Mouse (Mus musculus): ENCODE measurements at regions not wholly inside any gene's neighbourhood (a gene's known extent, or its start where the extent isn't known, plus 50 kb on each side); places are given as distances from the start of the nearest gene placed in this dataset.

DNA sequence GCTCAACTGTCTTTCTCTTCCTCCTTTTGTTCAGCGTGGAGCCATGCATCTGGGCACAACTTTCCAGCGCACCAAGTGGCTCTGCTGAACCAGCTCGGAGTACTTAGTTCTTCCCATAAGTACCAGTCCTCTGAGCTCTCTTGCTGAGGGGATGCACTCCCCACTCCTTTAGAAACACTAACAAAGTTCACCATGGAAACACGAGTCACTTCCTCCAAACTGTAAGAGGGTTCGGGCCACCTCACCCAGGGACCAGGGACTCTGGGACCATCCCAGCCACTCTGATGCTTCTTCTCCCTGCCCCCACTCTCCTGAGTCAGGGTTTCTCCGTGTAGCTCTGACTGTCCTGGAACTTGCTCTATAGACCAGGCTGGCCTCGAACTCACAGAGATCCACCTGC lies 107.0 kb upstream of the 1700021F07Rik start:
- no peak for DNase-seq (ENCODE audit: low spot score)
- ATAC-seq (ENCODE audit: insufficient read depth, low read depth): no peak
- TF ChIP-seq EP300 (IDR thresholded peaks at IDR 0.05; ENCODE audit: low read depth) (no peak), CTCF (IDR thresholded peaks at IDR 0.05; ENCODE audit: low read depth) (no peak)
- Histone ChIP-seq H3K27ac (ENCODE audit: low read depth) (no peak overlapping the region), H3K9me3 (replicated peaks; ENCODE audit: control insufficient read depth, low read length) (no peaks in the 10 kb centered on the region), H3K4me3 (ENCODE audit: low read depth, low read length) (no peak overlapping the region), H3K4me1 (ENCODE audit: control insufficient read depth, insufficient read depth) (no peaks in the 10 kb centered on the region), H3K9ac (replicated peaks; ENCODE audit: low read depth, low read length) (no peak overlapping the region), H3K4me2 (ENCODE audit: low read depth, low read length) (no peak overlapping the region), H3K36me3 (replicated peaks; ENCODE audit: control insufficient read depth, insufficient read depth, low read length) (no peaks in the 10 kb centered on the region), H3K27me3 (ENCODE audit: control insufficient read depth, insufficient read depth, low read length) (no peaks in the 10 kb centered on the region)
- 73% methylated on average over 6 of the region's 7 CpGs for WGBS

DNA sequence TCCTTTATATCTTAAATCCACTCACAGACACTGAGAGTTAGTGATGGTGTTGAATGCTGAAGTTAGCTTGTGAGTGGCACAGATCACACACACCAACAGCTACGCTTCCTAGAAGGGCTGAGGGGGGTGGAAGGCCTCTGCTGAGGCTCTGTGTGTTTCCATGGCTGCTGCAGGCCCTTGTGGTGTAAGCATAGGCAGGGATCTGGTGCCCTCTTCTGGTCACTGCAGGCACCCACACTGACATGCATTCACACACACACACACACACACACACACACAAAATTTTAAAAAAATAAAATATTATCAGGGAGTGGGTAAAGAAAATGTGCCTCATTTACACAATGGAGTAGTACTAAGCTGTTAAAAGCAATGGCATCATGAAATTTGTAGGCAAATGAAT lies 105.5 kb upstream of the 1700021F07Rik start:
- no peak for ATAC-seq (ENCODE audit: insufficient read depth, low read depth)
- TF ChIP-seq EP300 (IDR thresholded peaks at IDR 0.05; ENCODE audit: low read depth): no peak
- TF ChIP-seq CTCF (IDR thresholded peaks at IDR 0.05; ENCODE audit: low read depth): peak; percentile 28; the same call in 1 of the 2 replicates

DNA sequence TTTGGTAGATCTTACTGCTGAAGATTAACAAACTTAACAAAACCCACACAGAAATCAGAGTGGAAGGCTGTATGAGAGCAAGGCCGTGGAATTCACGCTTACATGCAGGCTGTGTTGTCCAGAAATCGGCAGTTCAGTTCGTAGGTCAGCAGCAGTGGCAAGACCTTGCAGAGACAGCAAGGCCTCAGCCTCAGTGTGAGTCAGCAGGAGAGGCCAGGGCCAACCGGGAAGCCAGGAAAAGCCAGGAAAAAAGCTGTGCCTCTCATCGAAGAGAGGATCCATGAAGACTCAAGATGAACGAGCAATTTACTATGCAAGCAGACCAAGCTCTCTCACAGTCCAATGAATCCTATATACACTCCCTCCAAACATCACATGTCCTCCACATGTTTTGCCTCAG lies 103.4 kb upstream of the 1700021F07Rik start:
- Histone ChIP-seq H3K36me3 (replicated peaks; ENCODE audit: control insufficient read depth, insufficient read depth, low read length) (no peaks in the 10 kb centered on the region), H3K4me3 (ENCODE audit: low read depth, low read length) (no peak overlapping the region), H3K27ac (ENCODE audit: low read depth) (no peak overlapping the region), H3K4me1 (ENCODE audit: control insufficient read depth, insufficient read depth) (no peaks in the 10 kb centered on the region), H3K9me3 (replicated peaks; ENCODE audit: control insufficient read depth, low read length) (no peaks in the 10 kb centered on the region), H3K27me3 (ENCODE audit: control insufficient read depth, insufficient read depth, low read length) (no peaks in the 10 kb centered on the region), H3K4me2 (ENCODE audit: low read depth, low read length) (no peak overlapping the region), H3K9ac (replicated peaks; ENCODE audit: low read depth, low read length) (no peak overlapping the region)
- WGBS: 78% methylated on average over 7 of the region's 7 CpGs
- TF ChIP-seq EP300 (IDR thresholded peaks at IDR 0.05; ENCODE audit: low read depth): no peak
- TF ChIP-seq CTCF (IDR thresholded peaks at IDR 0.05; ENCODE audit: low read depth): no peak
- no peak for ATAC-seq (ENCODE audit: insufficient read depth, low read depth)
- DNase-seq (ENCODE audit: low spot score): no peak

More for the DNA sequence above, 105.5 kb upstream of the 1700021F07Rik start:
- H3K4me1 ChIP-seq (ENCODE audit: control insufficient read depth, insufficient read depth): no peaks in the 10 kb centered on the region
- H3K4me2 ChIP-seq (ENCODE audit: low read depth, low read length): no peak overlapping the region
- H3K27me3 ChIP-seq (ENCODE audit: control insufficient read depth, insufficient read depth, low read length): no peaks in the 10 kb centered on the region
- no peak overlapping the region for H3K27ac ChIP-seq (ENCODE audit: low read depth)
- H3K36me3 ChIP-seq (replicated peaks; ENCODE audit: control insufficient read depth, insufficient read depth, low read length): no peaks in the 10 kb centered on the region
- no peaks in the 10 kb centered on the region for H3K9me3 ChIP-seq (replicated peaks; ENCODE audit: control insufficient read depth, low read length)
- WGBS: 72% methylated on average over 1 of the region's 1 CpGs
- H3K4me3 ChIP-seq (ENCODE audit: low read depth, low read length): no peak overlapping the region
- H3K9ac ChIP-seq (replicated peaks; ENCODE audit: low read depth, low read length): no peak overlapping the region
- DNase-seq (ENCODE audit: low spot score): no peak

DNA sequence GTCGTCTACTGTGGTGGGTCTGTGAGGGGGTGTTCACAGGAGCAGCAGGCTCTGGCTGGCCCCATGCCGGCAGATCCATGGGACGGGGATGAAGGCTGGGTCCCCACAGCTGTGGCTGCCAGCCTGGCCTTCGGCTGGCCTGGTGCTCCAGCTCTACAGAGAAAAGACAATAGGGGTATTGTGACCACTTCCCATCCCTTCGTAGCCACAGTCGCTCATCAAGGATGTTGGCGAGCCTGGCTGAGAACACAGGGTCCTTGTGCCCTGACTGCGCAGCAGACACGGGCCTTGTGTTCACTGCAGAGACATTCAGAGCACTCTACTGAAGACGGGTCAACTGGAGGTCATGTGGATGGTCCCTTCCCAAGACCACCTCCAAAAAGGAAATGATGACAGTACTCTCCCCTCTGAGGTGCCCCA lies 102.4 kb upstream of the 1700021F07Rik start:
- Histone ChIP-seq H3K4me3 (ENCODE audit: low read depth, low read length) (no peak overlapping the region), H3K9me3 (replicated peaks; ENCODE audit: control insufficient read depth, low read length) (no peaks in the 10 kb centered on the region), H3K4me1 (ENCODE audit: control insufficient read depth, insufficient read depth) (no peaks in the 10 kb centered on the region), H3K27ac (ENCODE audit: low read depth) (no peak overlapping the region), H3K36me3 (replicated peaks; ENCODE audit: control insufficient read depth, insufficient read depth, low read length) (no peaks in the 10 kb centered on the region), H3K4me2 (ENCODE audit: low read depth, low read length) (no peak overlapping the region), H3K27me3 (ENCODE audit: control insufficient read depth, insufficient read depth, low read length) (no peaks in the 10 kb centered on the region), H3K9ac (replicated peaks; ENCODE audit: low read depth, low read length) (no peak overlapping the region)
- ATAC-seq (ENCODE audit: insufficient read depth, low read depth) (no peak), DNase-seq (ENCODE audit: low spot score) (no peak)
- 67% methylated on average over 10 of the region's 10 CpGs for WGBS
- TF ChIP-seq CTCF (IDR thresholded peaks at IDR 0.05; ENCODE audit: low read depth) (no peak), EP300 (IDR thresholded peaks at IDR 0.05; ENCODE audit: low read depth) (no peak)

DNA sequence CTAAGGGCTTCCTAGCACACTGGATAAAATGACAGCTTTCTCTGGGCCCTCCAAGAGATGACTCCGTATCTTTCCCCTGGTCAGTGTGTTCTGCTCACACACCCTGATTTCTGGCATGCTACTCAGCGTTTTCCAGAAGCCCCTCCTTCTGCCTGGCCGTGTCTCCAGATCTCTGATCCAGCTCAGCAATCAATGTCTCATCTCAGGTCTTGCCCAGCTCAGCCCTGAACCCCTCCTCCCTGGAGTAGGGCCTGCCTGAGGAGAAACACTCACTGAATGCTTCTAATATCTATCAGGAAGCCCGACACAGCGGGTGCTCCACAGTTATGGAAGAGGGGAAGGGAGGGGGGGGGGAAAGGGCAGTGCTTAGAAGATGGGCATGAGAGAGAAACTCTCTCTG lies 101.9 kb upstream of the 1700021F07Rik start:
- TF ChIP-seq EP300 (IDR thresholded peaks at IDR 0.05; ENCODE audit: low read depth) (no peak), CTCF (IDR thresholded peaks at IDR 0.05; ENCODE audit: low read depth) (no peak)
- Histone ChIP-seq H3K27me3 (ENCODE audit: control insufficient read depth, insufficient read depth, low read length) (no peaks in the 10 kb centered on the region), H3K4me3 (ENCODE audit: low read depth, low read length) (no peak overlapping the region), H3K4me2 (ENCODE audit: low read depth, low read length) (no peak overlapping the region), H3K9me3 (replicated peaks; ENCODE audit: control insufficient read depth, low read length) (no peaks in the 10 kb centered on the region), H3K4me1 (ENCODE audit: control insufficient read depth, insufficient read depth) (no peaks in the 10 kb centered on the region), H3K9ac (replicated peaks; ENCODE audit: low read depth, low read length) (no peak overlapping the region), H3K36me3 (replicated peaks; ENCODE audit: control insufficient read depth, insufficient read depth, low read length) (no peaks in the 10 kb centered on the region), H3K27ac (ENCODE audit: low read depth) (no peak overlapping the region)
- WGBS: 55% methylated on average over 5 of the region's 5 CpGs
- ATAC-seq (ENCODE audit: insufficient read depth, low read depth): no peak
- DNase-seq (ENCODE audit: low spot score): no peak

DNA sequence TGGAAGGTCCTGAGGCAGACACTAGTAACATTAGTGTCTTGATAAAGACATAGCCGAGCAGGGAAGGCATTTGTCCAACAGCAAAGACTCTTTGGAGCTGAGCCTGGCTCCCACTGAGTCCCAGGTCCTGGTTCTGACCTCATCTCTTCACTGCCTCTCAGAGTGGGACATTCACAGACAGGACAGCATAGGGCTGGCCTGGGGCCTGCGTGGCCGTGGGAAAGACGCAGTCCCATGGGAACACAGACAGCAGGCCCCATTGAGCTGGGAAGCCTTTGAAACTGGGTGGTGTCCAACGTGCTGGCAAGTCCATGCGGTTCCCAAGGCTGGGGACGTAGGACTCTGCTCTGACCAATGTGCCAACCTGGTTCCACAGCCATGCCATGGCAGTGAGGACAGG lies 97.5 kb upstream of the 1700021F07Rik start:
- no peak overlapping the region for H3K4me3 ChIP-seq (ENCODE audit: low read depth, low read length)
- WGBS: 65% methylated on average over 7 of the region's 7 CpGs
- H3K27me3 ChIP-seq (ENCODE audit: control insufficient read depth, insufficient read depth, low read length): no peaks in the 10 kb centered on the region
- no peak overlapping the region for H3K27ac ChIP-seq (ENCODE audit: low read depth)
- no peak for TF ChIP-seq EP300 (IDR thresholded peaks at IDR 0.05; ENCODE audit: low read depth)
- TF ChIP-seq CTCF (IDR thresholded peaks at IDR 0.05; ENCODE audit: low read depth): no peak
- H3K9me3 ChIP-seq (replicated peaks; ENCODE audit: control insufficient read depth, low read length): no peaks in the 10 kb centered on the region
- no peaks in the 10 kb centered on the region for H3K4me1 ChIP-seq (ENCODE audit: control insufficient read depth, insufficient read depth)
- no peak overlapping the region for H3K9ac ChIP-seq (replicated peaks; ENCODE audit: low read depth, low read length)
- no peak for ATAC-seq (ENCODE audit: insufficient read depth, low read depth)
- H3K4me2 ChIP-seq (ENCODE audit: low read depth, low read length): no peak overlapping the region
- DNase-seq (ENCODE audit: low spot score): no peak
- H3K36me3 ChIP-seq (replicated peaks; ENCODE audit: control insufficient read depth, insufficient read depth, low read length): no peaks in the 10 kb centered on the region
